ENCODE assay signal across 15 mouse cellular contexts in genomic region chr17:84552230-84552629, GRCm38 (mm10). TPM values are rescaled to one million over a fixed set of nuclear protein-coding genes. Genes with fewer than 3 reads are reported as not detected.
DNase-seq lines count a peak whose midpoint lies in the region; ATAC-seq and TF ChIP-seq lines count a peak whose summit lies in the region.
"Had no signal": no experiment of that assay in that cellular context is flagged by ENCODE, and none has a peak within 500 bp of the region (broad histone marks: within the 10 kb centered on the region; RNA-seq: fewer than 3 reads in every experiment).

No protein-coding gene starts in this region.

- no peaks in the 10 kb centered on the region for H3K36me3 ChIP-seq in forebrain, embryonic 10.5 days (replicated peaks)
- no peaks in the 10 kb centered on the region for H3K36me3 ChIP-seq in forebrain, embryonic 13.5 days (ENCODE audit: poor library complexity, severe bottlenecking)
- no peaks in the 10 kb centered on the region for H3K36me3 ChIP-seq in hindbrain, embryonic 15.5 days
- no peaks in the 10 kb centered on the region for H3K36me3 ChIP-seq in midbrain, embryonic 14.5 days (ENCODE audit: control insufficient read depth, insufficient read depth, low read length)
- H3K36me3 ChIP-seq in heart, embryonic 11.5 days (ENCODE audit: control insufficient read depth, insufficient read depth, low read length) = no peaks in the 10 kb centered on the region
- no peaks in the 10 kb centered on the region for H3K36me3 ChIP-seq in kidney, adult 2 months (ENCODE audit: control insufficient read depth, insufficient read depth, low read length)

- no peaks in the 10 kb centered on the region for H3K9me3 ChIP-seq in forebrain, embryonic 10.5 days
- H3K9me3 ChIP-seq in forebrain, embryonic 13.5 days (replicated peaks) = no peaks in the 10 kb centered on the region
- H3K9me3 ChIP-seq in hindbrain, embryonic 15.5 days = no peaks in the 10 kb centered on the region
- H3K9me3 ChIP-seq in midbrain, embryonic 14.5 days (ENCODE audit: control insufficient read depth, low read length) = no peaks in the 10 kb centered on the region
- no peaks in the 10 kb centered on the region for H3K9me3 ChIP-seq in heart, embryonic 11.5 days (replicated peaks; ENCODE audit: control insufficient read depth, low read length)

- no peak for TF ChIP-seq POLR2A in kidney, adult 2 months (IDR thresholded peaks at IDR 0.05; ENCODE audit: low read depth, low read length)

- H3K27ac ChIP-seq in forebrain, embryonic 10.5 days = peak overlapping the region; percentile 11; the same call in 1 of the 2 replicates
- H3K27ac ChIP-seq in forebrain, embryonic 13.5 days = no peak overlapping the region
- peak overlapping the region; percentile 85; the same call in 1 of the 2 replicates for H3K27ac ChIP-seq in hindbrain, embryonic 15.5 days (replicated peaks)
- peak overlapping the region; percentile 86 for H3K27ac ChIP-seq in midbrain, embryonic 14.5 days (replicated peaks; ENCODE audit: low read depth, low read length)
- H3K27ac ChIP-seq in heart, embryonic 11.5 days (ENCODE audit: low read depth, low read length) = no peak overlapping the region
- H3K27ac ChIP-seq in kidney, adult 2 months (ENCODE audit: insufficient read depth, low read depth, low read length) = no peak overlapping the region
- H3K27ac ChIP-seq: left cerebral cortex, adult 2 months had no signal

- peaks cover 22% of the 10 kb centered on the region for H3K4me1 ChIP-seq in forebrain, embryonic 10.5 days
- peaks cover 19% of the 10 kb centered on the region for H3K4me1 ChIP-seq in forebrain, embryonic 13.5 days
- H3K4me1 ChIP-seq in hindbrain, embryonic 15.5 days (replicated peaks) = peaks cover 23% of the 10 kb centered on the region
- peaks cover 22% of the 10 kb centered on the region for H3K4me1 ChIP-seq in midbrain, embryonic 14.5 days (ENCODE audit: control insufficient read depth, insufficient read depth, low read length)
- no peaks in the 10 kb centered on the region for H3K4me1 ChIP-seq in heart, embryonic 11.5 days (ENCODE audit: control insufficient read depth, insufficient read depth, low read length)
- no peaks in the 10 kb centered on the region for H3K4me1 ChIP-seq in kidney, adult 2 months (ENCODE audit: control insufficient read depth, insufficient read depth, low read length)

- 64% methylated on average over 5 of the region's 5 CpGs for WGBS in forebrain, embryonic 10.5 days
- 54% methylated on average over 5 of the region's 5 CpGs for WGBS in forebrain, embryonic 13.5 days
- 20% methylated on average over 5 of the region's 5 CpGs for WGBS in hindbrain, embryonic 15.5 days
- WGBS in midbrain, embryonic 14.5 days = 17% methylated on average over 5 of the region's 5 CpGs
- WGBS in heart, embryonic 11.5 days (ENCODE audit: insufficient replicate concordance) = 71% methylated on average over 5 of the region's 5 CpGs
- 68% methylated on average over 5 of the region's 5 CpGs for WGBS in kidney, adult 2 months

- H3K4me2 ChIP-seq in forebrain, embryonic 13.5 days = no peak overlapping the region
- no peak overlapping the region for H3K4me2 ChIP-seq in hindbrain, embryonic 15.5 days
- no peak overlapping the region for H3K4me2 ChIP-seq in midbrain, embryonic 14.5 days (ENCODE audit: low read length)
- H3K4me2 ChIP-seq in heart, embryonic 11.5 days = no peak overlapping the region

- TF ChIP-seq CTCF in kidney, adult 2 months (conservative IDR thresholded peaks at IDR 0.05; ENCODE audit: insufficient read depth, insufficient read length, low read depth, low read length) = no peak

- no peak overlapping the region for H3K9ac ChIP-seq in forebrain, embryonic 13.5 days
- no peak overlapping the region for H3K9ac ChIP-seq in hindbrain, embryonic 15.5 days
- H3K9ac ChIP-seq in midbrain, embryonic 14.5 days (replicated peaks; ENCODE audit: low read length) = no peak overlapping the region
- H3K9ac ChIP-seq in heart, embryonic 11.5 days (ENCODE audit: low read depth, low read length) = no peak overlapping the region

- H3K4me3 ChIP-seq in forebrain, embryonic 10.5 days = no peak overlapping the region
- no peak overlapping the region for H3K4me3 ChIP-seq in forebrain, embryonic 13.5 days
- no peak overlapping the region for H3K4me3 ChIP-seq in hindbrain, embryonic 15.5 days
- no peak overlapping the region for H3K4me3 ChIP-seq in midbrain, embryonic 14.5 days (replicated peaks; ENCODE audit: low read depth, low read length)
- no peak overlapping the region for H3K4me3 ChIP-seq in heart, embryonic 11.5 days (ENCODE audit: low read depth, low read length)
- H3K4me3 ChIP-seq in kidney, adult 2 months (ENCODE audit: insufficient read depth, low read depth, low read length) = no peak overlapping the region
- H3K4me3 ChIP-seq: erythroblast, embryonic 14.5 days; left cerebral cortex, adult 2 months had no signal

- ATAC-seq in forebrain, embryonic 13.5 days = no peak
- no peak; the same call in 1 of the 2 replicates for ATAC-seq in hindbrain, embryonic 15.5 days (ENCODE audit: low FRiP score, low read depth)
- no peak for ATAC-seq in midbrain, embryonic 14.5 days (ENCODE audit: low FRiP score, low TSS enrichment)
- no peak for ATAC-seq in heart, embryonic 11.5 days (replicated peaks; ENCODE audit: insufficient number of reproducible peaks, low FRiP score, low TSS enrichment)
- ATAC-seq: Patski had no signal

- no peaks in the 10 kb centered on the region for H3K27me3 ChIP-seq in forebrain, embryonic 10.5 days (ENCODE audit: poor library complexity, severe bottlenecking)
- H3K27me3 ChIP-seq in forebrain, embryonic 13.5 days = no peaks in the 10 kb centered on the region
- H3K27me3 ChIP-seq in hindbrain, embryonic 15.5 days = no peaks in the 10 kb centered on the region
- H3K27me3 ChIP-seq in midbrain, embryonic 14.5 days (ENCODE audit: control insufficient read depth, insufficient read depth, low read length) = no peaks in the 10 kb centered on the region
- no peaks in the 10 kb centered on the region for H3K27me3 ChIP-seq in heart, embryonic 11.5 days (ENCODE audit: control insufficient read depth, insufficient read depth, low read length)
- no peaks in the 10 kb centered on the region for H3K27me3 ChIP-seq in kidney, adult 2 months (replicated peaks; ENCODE audit: control insufficient read depth, insufficient read depth, low read length)
- H3K27me3 ChIP-seq: Patski had no signal

- DNase-seq in forebrain, embryonic 10.5 days (ENCODE audit: extremely low spot score, low spot score) = no peak
- DNase-seq in midbrain, embryonic 14.5 days = peak; percentile 57
- peak; percentile 71 for DNase-seq in retina, postnatal 1 day
- no peak for DNase-seq in kidney, adult 2 months
- DNase-seq in layer of hippocampus, adult 18-20 months (ENCODE audit: low spot score in 2 of 2) = no peak
- DNase-seq: adrenal gland, postnatal 10 days; cerebellum, adult 11 months; gastrocnemius, postnatal 10 days; kidney, postnatal 36 days had no signal

RNA-seq across cellular contexts. Expression of gene Plekhh2, which starts 40.5 kb away (rescaled TPM):
- polyA plus RNA-seq in forebrain, embryonic 10.5 days (2016; fragmentation: Nextera tagmentation; extraction: Ambion mirVana) = 3.5 and 3.8 TPM in 2 replicates
- 0.89 and 1.7 TPM in 2 replicates for polyA plus RNA-seq in forebrain, embryonic 13.5 days (2015; fragmentation: Nextera tagmentation; extraction: Ambion mirVana)
- 2.1 and 2.3 TPM in 2 replicates for polyA plus RNA-seq in hindbrain, embryonic 15.5 days (2015; fragmentation: Nextera tagmentation; extraction: Ambion mirVana)
- polyA plus RNA-seq in midbrain, embryonic 14.5 days (2014; fragmentation: Nextera tagmentation; extraction: Ambion mirVana) = 1.8 and 3.4 TPM in 2 replicates
- polyA plus RNA-seq in heart, embryonic 11.5 days (2014; fragmentation: Nextera tagmentation; extraction: Ambion mirVana) = 3.2 and 4.2 TPM in 2 replicates
- 3.2 and 3.4 TPM in 2 replicates for polyA plus RNA-seq in kidney, adult 2 months (2012; rRNA removed)
- 1 to 10 TPM; 5.0 to 5.9 TPM for total RNA-seq in layer of hippocampus, adult 18-20 months (2021)
- polyA plus RNA-seq: erythroblast, embryonic 14.5 days had no signal

Comparison
In these comparisons a context has a peak if more than half of its experiments do, and no peak if none do; other contexts are left out.
1. H3K27ac ChIP-seq: peak in forebrain, embryonic 10.5 days (single experiment), hindbrain, embryonic 15.5 days (single experiment) and midbrain, embryonic 14.5 days (single experiment); none in forebrain, embryonic 13.5 days (single experiment), heart, embryonic 11.5 days (single experiment) and kidney, adult 2 months (single experiment).
2. DNase-seq: peak in midbrain, embryonic 14.5 days (single experiment) and retina, postnatal 1 day (single experiment); none in forebrain, embryonic 10.5 days (single experiment), kidney, adult 2 months (single experiment) and layer of hippocampus, adult 18-20 months (0 of 2).